Mouse (Mus musculus): ENCODE measurements around the gene Cdkl4. TPM values are rescaled to one million over a fixed set of nuclear protein-coding genes. Genes with fewer than 3 reads are reported as not detected.

Cdkl4 gene
- 0.25 and 0.45 TPM in 2 replicates for polyA plus RNA-seq (2012; ENCODE audit: insufficient read depth, insufficient read length, missing spikeins)

- Histone ChIP-seq H3K4me3 (ENCODE audit: insufficient read depth, low read length) (peak within 1 kb of the TSS; percentile 15), H3K4me1 (ENCODE audit: control insufficient read depth, insufficient read depth, low read length) (no peaks in the 10 kb centered on the region), H3K27ac (ENCODE audit: insufficient read depth, low read depth, low read length) (no peak within 1 kb of the TSS)
- TF ChIP-seq POLR2A (IDR thresholded peaks at IDR 0.05; ENCODE audit: borderline replicate concordance, low read depth, low read length) (no peak), CTCF (IDR thresholded peaks at IDR 0.05; ENCODE audit: low read depth, low read length) (no peak)
Observed at GRCm38 (mm10) chr17:80577639-80578038, at the start of gene Cdkl4. Cdkl4 (minus strand) TSS chr17:80577813.

GRCm38 (mm10) chr17:80624979-80625378, 47.4 kb upstream of the Cdkl4 start:
- no peak overlapping the region for H3K27ac ChIP-seq (ENCODE audit: insufficient read depth, low read depth, low read length)
- TF ChIP-seq POLR2A (IDR thresholded peaks at IDR 0.05; ENCODE audit: borderline replicate concordance, low read depth, low read length) (no peak), CTCF (IDR thresholded peaks at IDR 0.05; ENCODE audit: low read depth, low read length) (no peak)
- no peak overlapping the region for H3K4me3 ChIP-seq (ENCODE audit: insufficient read depth, low read length)
- peaks cover 4% of the 10 kb centered on the region for H3K4me1 ChIP-seq (ENCODE audit: control insufficient read depth, insufficient read depth, low read length)

GRCm38 (mm10) chr17:80621691-80622090, 44.1 kb upstream of the Cdkl4 start:
- Histone ChIP-seq H3K4me3 (ENCODE audit: insufficient read depth, low read length) (no peak overlapping the region), H3K27ac (ENCODE audit: insufficient read depth, low read depth, low read length) (no peak overlapping the region), H3K4me1 (ENCODE audit: control insufficient read depth, insufficient read depth, low read length) (peaks cover 4% of the 10 kb centered on the region)
- TF ChIP-seq POLR2A (IDR thresholded peaks at IDR 0.05; ENCODE audit: borderline replicate concordance, low read depth, low read length) (no peak), CTCF (IDR thresholded peaks at IDR 0.05; ENCODE audit: low read depth, low read length) (no peak)

DNA sequence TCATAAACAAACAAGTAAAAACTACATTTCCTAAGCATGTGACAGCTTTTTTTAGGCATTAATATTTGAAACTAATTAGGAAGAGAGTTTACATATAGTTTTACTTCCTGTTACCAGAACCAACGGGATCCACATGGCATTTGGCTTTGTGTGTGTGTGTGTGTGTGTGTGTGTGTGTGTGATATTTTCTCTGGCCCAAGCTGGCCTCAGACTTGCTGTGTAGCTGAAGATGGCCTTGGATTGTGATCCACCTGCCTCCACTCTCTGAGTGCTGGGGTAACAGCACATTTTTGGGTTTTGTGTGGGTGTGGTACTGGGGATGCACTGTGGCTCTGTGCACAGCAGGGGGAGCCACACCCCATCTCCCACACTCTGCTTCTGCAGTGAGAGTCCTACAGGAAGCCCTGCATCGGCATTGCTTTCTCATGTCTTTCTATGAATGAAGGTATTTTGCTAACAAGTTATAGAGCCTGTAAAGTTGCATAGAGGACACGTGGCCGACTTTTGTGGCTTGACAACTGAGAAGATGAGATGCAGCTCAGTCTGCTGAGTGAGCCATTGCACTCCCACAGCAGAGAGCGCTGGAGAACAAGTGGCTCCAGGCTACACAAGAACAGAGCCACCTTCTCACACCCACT, 43.3 kb upstream of the Cdkl4 start:
- H3K4me1 ChIP-seq (ENCODE audit: control insufficient read depth, insufficient read depth, low read length), result peaks cover 4% of the 10 kb centered on the region
- H3K27ac ChIP-seq (ENCODE audit: insufficient read depth, low read depth, low read length), result peak overlapping the region; percentile 34; the same call in 1 of the 2 replicates
- no peak overlapping the region for H3K4me3 ChIP-seq (ENCODE audit: insufficient read depth, low read length)
- TF ChIP-seq CTCF (IDR thresholded peaks at IDR 0.05; ENCODE audit: low read depth, low read length), result peak; percentile 68
- no peak for TF ChIP-seq POLR2A (IDR thresholded peaks at IDR 0.05; ENCODE audit: borderline replicate concordance, low read depth, low read length)

GRCm38 (mm10) chr17:80619556-80619955, 41.9 kb upstream of the Cdkl4 start:
- Histone ChIP-seq H3K27ac (ENCODE audit: insufficient read depth, low read depth, low read length) (no peak overlapping the region), H3K4me1 (ENCODE audit: control insufficient read depth, insufficient read depth, low read length) (peaks cover 4% of the 10 kb centered on the region), H3K4me3 (ENCODE audit: insufficient read depth, low read length) (no peak overlapping the region)
- no peak for TF ChIP-seq CTCF (IDR thresholded peaks at IDR 0.05; ENCODE audit: low read depth, low read length)
- no peak for TF ChIP-seq POLR2A (IDR thresholded peaks at IDR 0.05; ENCODE audit: borderline replicate concordance, low read depth, low read length)

- H3K4me3 ChIP-seq (ENCODE audit: insufficient read depth, low read length), result no peak overlapping the region
- TF ChIP-seq POLR2A (IDR thresholded peaks at IDR 0.05; ENCODE audit: borderline replicate concordance, low read depth, low read length) (no peak), CTCF (IDR thresholded peaks at IDR 0.05; ENCODE audit: low read depth, low read length) (no peak)
- peaks cover 4% of the 10 kb centered on the region for H3K4me1 ChIP-seq (ENCODE audit: control insufficient read depth, insufficient read depth, low read length)
- no peak overlapping the region for H3K27ac ChIP-seq (ENCODE audit: insufficient read depth, low read depth, low read length)
Observed at GRCm38 (mm10) chr17:80618890-80619289, 41.3 kb upstream of the Cdkl4 start.

GRCm38 (mm10) chr17:80603806-80604205, 26.2 kb upstream of the Cdkl4 start:
- no peak overlapping the region for H3K4me3 ChIP-seq (ENCODE audit: insufficient read depth, low read length)
- no peaks in the 10 kb centered on the region for H3K4me1 ChIP-seq (ENCODE audit: control insufficient read depth, insufficient read depth, low read length)
- no peak overlapping the region for H3K27ac ChIP-seq (ENCODE audit: insufficient read depth, low read depth, low read length)
- TF ChIP-seq CTCF (IDR thresholded peaks at IDR 0.05; ENCODE audit: low read depth, low read length), result no peak
- TF ChIP-seq POLR2A (IDR thresholded peaks at IDR 0.05; ENCODE audit: borderline replicate concordance, low read depth, low read length), result no peak

DNA sequence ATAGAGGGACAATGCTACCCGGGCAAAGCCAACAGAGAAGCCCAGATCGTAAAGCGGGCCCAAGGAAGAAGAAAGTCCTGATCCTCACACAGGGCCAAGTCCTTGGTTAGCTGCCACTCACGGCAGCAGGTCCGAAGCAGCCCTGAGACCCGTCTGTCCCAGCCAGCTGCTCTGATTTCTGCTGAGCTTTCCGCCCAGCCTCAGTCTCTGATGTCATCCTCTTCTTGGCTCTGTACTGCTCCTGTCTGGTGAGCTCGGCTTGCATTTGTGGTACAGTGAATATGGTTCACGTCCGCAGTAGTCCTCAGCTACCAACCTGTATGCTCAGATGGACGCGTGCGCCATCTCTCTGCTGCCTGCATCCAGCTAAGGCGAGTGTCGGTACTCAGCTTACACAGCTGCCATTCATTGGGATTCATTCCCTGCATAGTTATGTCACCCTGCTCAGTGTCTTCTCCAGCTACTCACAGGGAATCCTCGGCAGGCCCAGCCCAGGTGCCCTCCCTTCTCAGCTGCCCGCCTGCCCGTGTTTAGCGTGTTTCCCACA, 25.5 kb upstream of the Cdkl4 start:
- Histone ChIP-seq H3K4me3 (ENCODE audit: insufficient read depth, low read length) (no peak overlapping the region), H3K27ac (ENCODE audit: insufficient read depth, low read depth, low read length) (no peak overlapping the region), H3K4me1 (ENCODE audit: control insufficient read depth, insufficient read depth, low read length) (no peaks in the 10 kb centered on the region)
- TF ChIP-seq POLR2A (IDR thresholded peaks at IDR 0.05; ENCODE audit: borderline replicate concordance, low read depth, low read length), result no peak
- TF ChIP-seq CTCF (IDR thresholded peaks at IDR 0.05; ENCODE audit: low read depth, low read length), result no peak

- H3K4me1 ChIP-seq (ENCODE audit: control insufficient read depth, insufficient read depth, low read length), result no peaks in the 10 kb centered on the region
- TF ChIP-seq POLR2A (IDR thresholded peaks at IDR 0.05; ENCODE audit: borderline replicate concordance, low read depth, low read length) (no peak), CTCF (IDR thresholded peaks at IDR 0.05; ENCODE audit: low read depth, low read length) (peak; percentile 50)
- H3K27ac ChIP-seq (ENCODE audit: insufficient read depth, low read depth, low read length), result no peak overlapping the region
- H3K4me3 ChIP-seq (ENCODE audit: insufficient read depth, low read length), result no peak overlapping the region
Observed at GRCm38 (mm10) chr17:80601371-80601770, 23.8 kb upstream of the Cdkl4 start.

- Histone ChIP-seq H3K4me3 (ENCODE audit: insufficient read depth, low read length) (no peak overlapping the region), H3K4me1 (ENCODE audit: control insufficient read depth, insufficient read depth, low read length) (no peaks in the 10 kb centered on the region), H3K27ac (ENCODE audit: insufficient read depth, low read depth, low read length) (no peak overlapping the region)
- TF ChIP-seq CTCF (IDR thresholded peaks at IDR 0.05; ENCODE audit: low read depth, low read length), result no peak
- no peak for TF ChIP-seq POLR2A (IDR thresholded peaks at IDR 0.05; ENCODE audit: borderline replicate concordance, low read depth, low read length)
Observed at GRCm38 (mm10) chr17:80583051-80583450, 5.4 kb upstream of the Cdkl4 start.
